Mouse (Mus musculus): Measurements from ENCODE around the gene Olfr868. TPM values are rescaled to one million over a fixed set of nuclear protein-coding genes. Genes with fewer than 3 reads are reported as not detected.

Olfr868 gene
- polyA plus RNA-seq (2017; shearing (Covaris generic)), result not detected

DNA sequence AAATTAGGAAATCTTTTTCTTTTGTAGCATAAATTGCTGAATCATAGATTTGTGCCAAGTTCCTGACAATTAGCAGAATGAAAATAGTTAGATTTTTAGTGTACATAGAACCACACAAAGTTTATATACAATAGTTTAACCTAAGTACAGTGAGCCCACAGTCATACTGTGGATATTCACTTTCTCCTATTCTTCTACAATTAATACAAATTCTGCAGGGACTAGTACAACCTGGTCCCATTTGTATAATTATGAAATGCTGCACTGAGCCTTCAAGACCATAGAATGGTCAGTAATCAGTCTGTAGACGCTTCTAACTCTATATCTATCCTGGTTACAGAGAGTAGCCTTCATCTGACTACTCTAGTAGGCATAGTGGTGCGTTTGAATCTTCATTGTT, at the start of gene Olfr868:
TSS of gene Olfr868 (plus strand) at position 301 of the 400 bp plus-strand sequence.

DNA sequence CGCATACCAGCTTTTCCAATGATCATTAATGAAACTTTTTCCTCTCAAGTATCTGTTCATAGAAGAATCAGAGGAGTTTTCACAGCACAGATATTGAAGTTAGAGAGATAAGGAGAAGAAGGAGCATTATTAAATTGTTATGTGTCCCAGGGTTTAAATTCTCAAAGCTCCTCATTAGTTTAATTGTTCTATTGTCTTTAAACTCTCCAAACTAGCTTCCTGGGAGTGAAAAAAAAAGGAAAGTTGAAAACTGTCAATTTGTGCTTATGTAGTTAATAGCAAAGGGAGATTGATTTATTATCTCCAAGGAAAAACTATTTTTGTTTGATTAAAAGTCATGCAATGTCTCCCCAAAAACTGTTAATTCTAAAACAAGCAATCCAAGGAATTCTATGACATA, 41.0 kb upstream of the Olfr868 start, which contains the start of gene Olfr867:
TSS of gene Olfr867 (minus strand) at position 101 of the 400 bp plus-strand sequence.

DNA sequence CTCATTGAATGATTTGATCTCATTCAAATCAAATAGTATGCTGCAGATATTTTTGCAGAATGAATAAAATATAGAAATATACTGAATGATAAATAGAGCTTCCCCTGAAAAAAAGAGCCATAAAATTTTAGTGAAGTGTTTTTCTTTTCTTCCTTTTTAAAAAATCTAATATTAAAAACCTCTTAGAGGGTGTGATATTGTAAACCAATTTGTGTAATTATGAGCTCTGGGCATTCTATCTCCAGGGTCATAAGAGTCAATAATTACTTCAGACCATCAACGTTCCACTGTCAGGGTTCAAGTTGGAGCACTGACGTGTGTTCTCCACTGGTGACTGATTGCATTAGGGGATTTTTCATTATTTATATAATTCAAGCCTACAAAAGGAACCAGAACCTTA, 30.3 kb downstream of the Olfr868 start, which contains the start of gene Olfr869:
TSS of gene Olfr869 (plus strand) at position 301 of the 400 bp plus-strand sequence.

Other genes starting within 250 kb of the Olfr868 start
- gene Olfr860, start 248.9 kb upstream of the Olfr868 start, polyA plus RNA-seq (2017; shearing (Covaris generic)), result 0.40 TPM
- not detected for gene Olfr862, start 210.6 kb upstream of the Olfr868 start, polyA plus RNA-seq (2017; shearing (Covaris generic))
- gene Olfr77, start 181.8 kb upstream of the Olfr868 start, polyA plus RNA-seq (2017; shearing (Covaris generic)), result 1.3 TPM
- gene Olfr866, start 70.6 kb upstream of the Olfr868 start, polyA plus RNA-seq (2017; shearing (Covaris generic)), result not detected
- gene Olfr867, start 41.1 kb upstream of the Olfr868 start, polyA plus RNA-seq (2017; shearing (Covaris generic)), result not detected
- not detected for gene Olfr869, start 30.4 kb downstream of the Olfr868 start, polyA plus RNA-seq (2017; shearing (Covaris generic))
- not detected for gene Olfr870, start 75.4 kb downstream of the Olfr868 start, polyA plus RNA-seq (2017; shearing (Covaris generic))
- gene Olfr871, start 113.6 kb downstream of the Olfr868 start, polyA plus RNA-seq (2017; shearing (Covaris generic)), result not detected
- not detected for gene Olfr872, start 138.5 kb downstream of the Olfr868 start, polyA plus RNA-seq (2017; shearing (Covaris generic))
- 0.80 TPM for gene Olfr39, start 183.7 kb downstream of the Olfr868 start, polyA plus RNA-seq (2017; shearing (Covaris generic))
- not detected for gene Olfr873, start 199.9 kb downstream of the Olfr868 start, polyA plus RNA-seq (2017; shearing (Covaris generic))
- gene Olfr18, start 237.5 kb downstream of the Olfr868 start, polyA plus RNA-seq (2017; shearing (Covaris generic)), result 0.25 TPM

Measured in effector memory CD4-positive, alpha-beta T cell, adult 5 months (primary cell).